Mouse (Mus musculus) E14TG2a.4 (cell line): ENCODE results near the gene 2410137M14Rik.

Experiments used
- H3K27me3 ChIP-seq: 2 replicates; pipeline ENCODE4 v1.6.1; 2014; ENCODE audit warnings: low read length, control low read depth; ENCODE audit not compliant: insufficient read depth
- H3K36me3 ChIP-seq: 2 replicates; pipeline ENCODE4 v1.6.1; 2014; ENCODE audit warnings: low read length, control low read depth; ENCODE audit not compliant: insufficient read depth
- H3K4me1 ChIP-seq: replicated peaks from 2 replicates; pipeline ENCODE4 v1.6.1; 2014; ENCODE audit warnings: low read depth, low read length, control low read depth
- H3K4me3 ChIP-seq: replicated peaks from 2 replicates; pipeline ENCODE4 v1.5.1; 2014; ENCODE audit warnings: mild to moderate bottlenecking, low read length
- H3K9me3 ChIP-seq: 2 replicates; pipeline ENCODE4 v1.6.1; 2014; ENCODE audit warnings: low read length, control low read depth
- CTCF ChIP-seq: conservative IDR thresholded peaks from 2 replicates; pipeline ENCODE4 v1.5.1; 2014; ENCODE audit warnings: low read length
- NANOG ChIP-seq: IDR thresholded peaks from 2 replicates; pipeline ENCODE4 v1.6.1; 2014; ENCODE audit warnings: borderline replicate concordance, low read length, mixed read lengths
- POU5F1 ChIP-seq: IDR thresholded peaks from 2 replicates; pipeline ENCODE4 v1.6.1; 2014; ENCODE audit warnings: low read length, borderline replicate concordance

The 2410137M14Rik gene

DNA sequence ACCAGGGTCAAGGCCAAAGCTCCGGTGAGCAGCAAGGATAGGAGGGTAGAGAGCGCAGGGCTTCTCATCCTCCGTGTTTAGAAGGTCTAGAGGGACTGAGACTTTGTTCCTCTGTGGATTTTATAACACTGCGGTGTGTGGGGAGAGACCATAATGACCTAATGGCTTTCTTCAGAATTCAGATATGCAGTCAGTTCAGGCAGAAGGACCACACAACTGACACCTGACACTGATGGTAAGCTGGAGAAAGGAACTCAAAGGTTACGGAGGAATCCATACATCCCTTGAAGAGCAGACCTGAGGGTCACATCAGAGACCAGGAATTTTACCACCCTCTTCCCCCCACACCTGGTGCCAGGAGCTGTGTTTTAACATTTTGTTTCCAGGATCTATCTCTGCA is 8.4 kb upstream of the 2410137M14Rik start, which contains the start of gene H2-M5:
TSS of gene H2-M5 (minus strand) at position 101 of the 400 bp plus-strand sequence.
- Histone ChIP-seq H3K4me3 (peak within 1 kb of the TSS; percentile 84), H3K27me3 (no peaks in the 10 kb centered on the region), H3K36me3 (peaks cover 29% of the 10 kb centered on the region), H3K9me3 (no peaks in the 10 kb centered on the region), H3K4me1 (peaks cover 87% of the 10 kb centered on the region)
- no peak for TF ChIP-seq NANOG
- no peak for TF ChIP-seq POU5F1
- no peak for TF ChIP-seq CTCF

DNA sequence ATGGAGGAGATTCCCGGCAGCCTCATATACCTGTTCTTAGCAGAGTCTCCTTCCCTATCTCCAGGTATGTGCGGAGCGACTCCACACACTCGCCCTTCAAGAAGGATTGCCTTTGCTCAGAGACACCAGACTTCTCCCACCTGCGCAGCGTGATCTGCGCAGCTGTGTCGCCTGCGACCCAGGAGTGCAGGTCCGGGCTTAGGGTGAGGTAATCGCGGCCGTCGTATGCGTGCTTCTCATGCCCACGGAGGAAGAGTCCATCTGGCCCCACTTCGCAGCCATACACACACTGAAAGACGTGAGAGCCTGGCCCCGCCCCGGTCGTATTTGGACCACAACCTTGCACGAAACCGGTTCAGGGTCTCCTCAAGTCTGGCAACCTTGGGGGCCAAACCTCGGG is 7.4 kb upstream of the 2410137M14Rik start:
- peaks cover 37% of the 10 kb centered on the region for H3K36me3 ChIP-seq
- H3K27me3 ChIP-seq = no peaks in the 10 kb centered on the region
- peaks cover 87% of the 10 kb centered on the region for H3K4me1 ChIP-seq
- TF ChIP-seq CTCF (no peak), NANOG (no peak), POU5F1 (no peak)
- H3K9me3 ChIP-seq = no peaks in the 10 kb centered on the region
- H3K4me3 ChIP-seq = peak overlapping the region; percentile 84

DNA sequence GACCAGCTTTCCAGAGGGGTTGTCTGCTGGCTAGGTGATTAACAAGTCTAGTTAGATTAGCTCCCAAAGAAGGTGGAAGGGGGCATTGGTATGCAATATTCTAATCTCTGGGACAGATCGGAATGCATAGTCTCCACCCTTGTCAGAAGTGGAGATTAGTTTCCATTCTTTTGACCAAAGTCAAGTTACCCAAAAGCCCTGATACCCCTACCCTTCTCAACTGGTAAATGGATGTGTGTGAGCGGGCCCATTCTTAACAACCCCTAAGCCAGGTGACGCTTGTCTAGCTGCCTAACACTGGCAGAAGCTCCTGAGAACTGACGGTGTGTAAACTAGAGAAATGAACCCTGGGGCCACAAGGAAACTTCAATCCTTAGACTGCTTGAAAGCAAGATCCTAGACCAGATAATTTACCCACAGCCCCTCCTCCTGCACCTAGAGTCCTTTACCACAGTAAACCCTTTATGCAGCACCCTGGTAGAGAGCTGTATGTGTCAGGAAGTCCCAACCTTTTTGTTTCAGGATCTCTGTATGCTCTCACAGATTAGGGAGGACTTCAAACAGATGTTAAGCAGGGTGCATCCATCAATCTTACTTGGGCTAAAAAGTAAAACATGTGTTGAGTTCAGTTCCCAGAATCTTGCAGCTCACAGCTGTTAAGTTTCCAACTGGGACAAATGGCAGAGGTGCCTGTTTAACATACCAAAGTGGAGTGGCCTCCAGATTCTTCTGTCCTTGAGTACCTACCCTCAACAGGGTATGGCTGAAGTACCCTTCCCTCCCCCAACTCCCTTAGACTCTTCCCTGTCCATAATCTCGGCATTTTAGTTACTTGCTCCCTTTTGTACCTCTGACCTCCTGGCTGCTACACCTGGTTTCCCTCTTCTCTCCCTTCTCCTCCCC is 1.5 kb upstream of the 2410137M14Rik start:
- H3K36me3 ChIP-seq = peaks cover 71% of the 10 kb centered on the region
- H3K27me3 ChIP-seq = no peaks in the 10 kb centered on the region
- no peaks in the 10 kb centered on the region for H3K9me3 ChIP-seq
- no peak; the same call in 1 of the 2 replicates for TF ChIP-seq POU5F1
- TF ChIP-seq CTCF = no peak
- TF ChIP-seq NANOG = no peak; the same call in 1 of the 2 replicates
- peaks cover 96% of the 10 kb centered on the region for H3K4me1 ChIP-seq
- peak overlapping the region; percentile 74 for H3K4me3 ChIP-seq

DNA sequence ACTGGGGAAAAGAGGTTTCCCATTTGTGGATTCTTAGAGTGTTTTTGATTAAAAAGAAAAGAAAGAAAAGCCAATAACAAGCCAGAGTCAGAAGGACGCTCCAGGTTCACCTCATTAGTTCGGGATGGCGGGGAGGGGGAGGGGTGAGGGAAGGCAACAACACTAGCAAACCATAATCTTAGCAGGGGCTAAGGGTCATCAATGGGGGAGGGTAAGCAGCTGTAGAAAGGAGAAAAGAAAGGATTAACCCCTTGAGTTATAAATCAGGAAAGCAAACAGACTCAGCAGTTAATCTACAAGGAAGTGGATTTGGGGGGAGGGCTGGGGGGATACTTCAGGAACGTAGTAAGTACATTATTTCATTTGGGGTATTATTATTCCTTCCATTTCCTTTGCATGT is 808 bp upstream of the 2410137M14Rik start:
- TF ChIP-seq CTCF = no peak
- no peak for TF ChIP-seq NANOG
- TF ChIP-seq POU5F1 = no peak
- no peaks in the 10 kb centered on the region for H3K27me3 ChIP-seq
- peaks cover 96% of the 10 kb centered on the region for H3K4me1 ChIP-seq
- peak overlapping the region; percentile 74 for H3K4me3 ChIP-seq
- no peaks in the 10 kb centered on the region for H3K9me3 ChIP-seq
- peaks cover 71% of the 10 kb centered on the region for H3K36me3 ChIP-seq

DNA sequence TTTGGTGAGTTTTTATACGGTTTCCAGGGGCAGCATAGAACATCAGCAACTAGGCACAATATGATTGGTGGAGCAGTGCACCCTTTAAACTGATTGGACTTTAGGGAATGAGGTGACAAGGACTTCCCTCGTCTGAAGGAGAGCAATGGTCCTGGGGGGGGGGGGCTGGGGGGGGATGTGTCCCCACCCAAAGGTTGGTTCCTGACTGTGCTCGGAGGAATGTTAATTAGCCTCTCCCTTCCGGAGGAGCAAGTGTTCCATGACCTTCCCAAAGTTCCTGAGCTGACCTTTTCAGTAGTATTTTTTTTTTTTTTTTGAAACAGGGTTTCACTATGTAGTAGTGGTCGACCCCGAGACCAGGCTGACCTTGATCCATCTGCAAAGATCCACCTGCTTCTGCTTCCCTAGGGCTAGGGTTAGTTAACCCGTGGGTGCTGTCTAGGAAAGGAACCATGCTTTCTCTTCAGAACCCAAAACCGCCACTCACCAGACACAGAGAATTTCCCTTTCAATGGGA is 7.7 kb downstream of the 2410137M14Rik start:
- Histone ChIP-seq H3K36me3 (peaks cover 62% of the 10 kb centered on the region), H3K27me3 (no peaks in the 10 kb centered on the region), H3K9me3 (no peaks in the 10 kb centered on the region), H3K4me3 (peak overlapping the region; percentile 46; the same call in 1 of the 2 replicates), H3K4me1 (peaks cover 87% of the 10 kb centered on the region)
- TF ChIP-seq CTCF (no peak), NANOG (no peak), POU5F1 (no peak)

DNA sequence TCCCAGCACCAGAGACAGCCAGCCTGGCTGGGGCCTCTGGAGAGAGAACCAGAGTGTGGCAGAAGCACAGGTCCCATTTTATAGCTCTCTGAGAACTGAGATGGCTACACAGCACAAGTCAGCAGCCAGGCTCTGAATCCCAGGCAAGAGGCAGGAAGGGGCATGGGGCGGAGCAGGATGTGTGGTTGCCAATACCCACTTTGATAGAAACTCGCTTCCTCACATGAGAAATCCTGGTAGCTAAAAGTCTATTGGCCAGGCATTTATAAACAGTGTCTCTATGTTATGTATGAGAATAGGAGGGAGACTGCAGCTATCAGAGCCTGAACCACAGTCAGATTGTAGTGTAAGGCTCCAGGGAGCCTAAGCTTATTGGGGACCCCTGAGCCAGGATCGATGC is 8.2 kb downstream of the 2410137M14Rik start:
- H3K36me3 ChIP-seq = peaks cover 63% of the 10 kb centered on the region
- no peaks in the 10 kb centered on the region for H3K9me3 ChIP-seq
- peak overlapping the region; percentile 46 for H3K4me3 ChIP-seq
- H3K4me1 ChIP-seq = peaks cover 85% of the 10 kb centered on the region
- no peak for TF ChIP-seq CTCF
- no peak for TF ChIP-seq POU5F1
- no peak for TF ChIP-seq NANOG
- H3K27me3 ChIP-seq = no peaks in the 10 kb centered on the region

DNA sequence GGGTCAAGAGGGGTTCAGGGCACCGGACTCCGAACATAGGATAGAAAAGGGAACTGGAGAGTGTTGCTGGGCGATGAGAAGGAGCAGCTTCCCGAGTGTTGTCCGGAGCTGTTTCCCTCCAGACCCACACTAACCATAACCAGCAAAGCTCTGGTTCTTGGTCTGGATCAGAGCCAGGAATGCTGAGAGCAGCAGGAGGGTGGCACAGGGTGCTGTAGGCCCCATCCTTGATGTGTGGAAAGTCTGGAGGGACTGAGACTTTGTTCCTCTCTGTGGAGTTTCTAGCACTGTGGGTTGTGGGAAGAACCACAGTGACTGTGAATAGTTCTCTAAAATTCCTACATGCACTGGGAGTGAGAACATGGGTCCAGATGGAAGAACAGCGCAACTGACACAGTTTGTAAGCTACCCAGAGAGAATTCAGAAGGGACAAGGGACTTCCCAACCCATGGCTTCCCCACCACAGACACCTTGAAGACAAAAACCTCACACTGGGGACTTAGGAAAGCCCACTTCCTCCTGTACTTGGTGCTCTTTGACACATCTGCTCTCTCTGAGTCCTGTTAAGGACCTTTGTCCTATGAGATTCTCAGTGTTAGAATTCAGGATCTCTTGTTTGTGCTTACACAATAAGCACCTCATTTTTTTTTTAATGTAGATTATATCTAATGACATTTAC is 9.7 kb downstream of the 2410137M14Rik start:
- H3K4me1 ChIP-seq = peaks cover 71% of the 10 kb centered on the region
- peaks cover 66% of the 10 kb centered on the region for H3K36me3 ChIP-seq
- H3K4me3 ChIP-seq = peak overlapping the region; percentile 82
- no peaks in the 10 kb centered on the region for H3K27me3 ChIP-seq
- H3K9me3 ChIP-seq = no peaks in the 10 kb centered on the region
- TF ChIP-seq NANOG (no peak), CTCF (no peak), POU5F1 (no peak)

DNA sequence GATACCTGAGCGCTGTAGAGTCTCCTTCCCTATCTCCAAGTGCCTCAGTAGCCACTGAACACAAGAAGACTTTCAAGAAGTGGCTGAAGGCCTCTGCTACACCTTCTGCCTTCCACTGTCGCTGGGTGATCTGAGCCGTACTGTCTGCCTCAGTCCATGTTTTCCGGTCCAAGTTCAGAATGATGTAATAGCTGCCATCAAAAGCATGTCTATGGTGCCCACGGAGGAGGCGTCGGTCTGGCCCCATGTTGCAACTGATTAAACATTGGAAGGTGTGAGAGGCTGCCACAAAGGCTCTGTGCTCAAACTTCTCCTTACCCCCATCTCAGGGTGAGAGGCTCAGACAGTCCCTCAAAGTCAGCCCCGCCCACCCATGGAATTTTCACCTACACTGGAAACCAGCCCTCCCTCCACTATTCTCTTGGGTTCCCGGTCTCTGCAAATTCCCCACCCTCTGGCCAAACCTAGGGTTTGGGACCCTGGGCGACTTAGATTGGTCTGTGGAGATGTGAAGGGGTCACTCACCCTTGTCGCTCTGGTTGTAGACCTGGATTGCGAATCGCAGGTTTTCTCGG is 10.6 kb downstream of the 2410137M14Rik start:
- Histone ChIP-seq H3K27me3 (no peaks in the 10 kb centered on the region), H3K9me3 (no peaks in the 10 kb centered on the region), H3K36me3 (peaks cover 71% of the 10 kb centered on the region), H3K4me3 (peak overlapping the region; percentile 82), H3K4me1 (peaks cover 62% of the 10 kb centered on the region)
- no peak for TF ChIP-seq POU5F1
